Mouse (Mus musculus): ENCODE results near the gene Olfr988. TPM values are rescaled to one million over a fixed set of nuclear protein-coding genes. Genes with fewer than 3 reads are reported as not detected.
"Not testable (repeated sequence)": the region's sequence is repeated elsewhere in the genome, so short reads cannot be mapped to it uniquely, and the experiment has no call there.

The Olfr988 gene
- polyA plus RNA-seq (2015; fragmentation: Nextera tagmentation; extraction: Ambion mirVana): not detected in 2 replicates

DNA sequence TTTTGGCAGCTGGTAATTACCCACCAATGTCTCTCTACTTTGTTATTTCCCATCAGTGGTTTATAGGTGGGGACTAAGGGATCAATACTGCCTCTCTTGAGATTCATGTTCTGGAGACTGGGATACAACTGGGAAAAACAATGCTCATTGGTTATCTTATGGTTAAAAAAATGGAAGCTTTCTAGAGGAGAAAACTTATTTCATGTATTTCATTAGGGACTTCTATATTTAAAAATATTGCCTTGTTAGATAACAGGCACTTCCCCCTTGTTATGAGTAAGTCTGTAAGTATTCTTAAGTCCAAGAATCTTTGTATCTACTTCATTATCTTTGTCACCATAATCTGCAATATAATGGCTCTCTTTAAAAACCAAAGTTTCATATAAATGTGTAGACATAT, at the start of gene Olfr988:
Gene Olfr988 (minus strand): TSS at position 101 of the 400 bp plus-strand sequence.
- DNase-seq: not testable (repeated sequence)

DNA sequence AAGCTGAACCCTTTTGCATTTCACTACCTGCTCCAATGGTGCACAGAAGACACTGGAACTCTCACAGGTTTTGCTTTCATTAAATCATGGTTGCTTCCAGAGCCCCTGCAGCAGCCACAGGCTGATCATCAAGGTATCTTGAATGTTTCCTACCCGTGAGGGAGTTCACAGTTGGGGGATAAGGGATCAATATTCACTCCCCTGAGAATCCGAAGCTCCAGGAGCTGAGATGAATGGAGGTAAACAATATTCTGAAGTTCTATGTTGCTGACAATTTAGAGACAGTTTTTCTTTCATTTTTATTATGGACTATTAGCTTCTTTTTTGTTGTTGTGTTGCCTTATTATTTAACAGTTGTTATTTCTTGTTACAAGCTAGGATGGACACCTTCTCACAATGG, 46.3 kb upstream of the Olfr988 start, which contains the start of gene Olfr992:
Gene Olfr992 (minus strand): TSS at position 101 of the 400 bp plus-strand sequence.
- TF ChIP-seq CTCF (IDR thresholded peaks at IDR 0.05; ENCODE audit: low read depth) (no peak), EP300 (IDR thresholded peaks at IDR 0.05; ENCODE audit: low read depth) (no peak)
- WGBS (ENCODE audit: insufficient replicate concordance): 39% methylated on average over 2 of the region's 2 CpGs
- Histone ChIP-seq H3K36me3 (replicated peaks; ENCODE audit: insufficient read depth, low read length) (no peaks in the 10 kb centered on the region), H3K9ac (replicated peaks) (no peak within 1 kb of the TSS), H3K27ac (ENCODE audit: low read depth) (no peak within 1 kb of the TSS), H3K4me3 (ENCODE audit: low read depth, low read length) (no peak within 1 kb of the TSS), H3K9me3 (ENCODE audit: low read length) (no peaks in the 10 kb centered on the region), H3K27me3 (ENCODE audit: insufficient read depth, low read length) (no peaks in the 10 kb centered on the region), H3K4me2 (ENCODE audit: low read depth, low read length) (no peak within 1 kb of the TSS), H3K4me1 (ENCODE audit: insufficient read depth) (no peaks in the 10 kb centered on the region)
- no peak for ATAC-seq
- DNase-seq: no peak

More for the DNA sequence above, at the start of gene Olfr988:
- not testable (repeated sequence) for H3K36me3 ChIP-seq (replicated peaks; ENCODE audit: insufficient read depth, low read length); ATAC-seq; H3K27me3 ChIP-seq (ENCODE audit: insufficient read depth, low read length); H3K9me3 ChIP-seq (ENCODE audit: low read length); H3K4me1 ChIP-seq (ENCODE audit: insufficient read depth); H3K27ac ChIP-seq (ENCODE audit: low read depth); H3K4me2 ChIP-seq (ENCODE audit: low read depth, low read length); H3K4me3 ChIP-seq (ENCODE audit: low read depth, low read length); H3K9ac ChIP-seq (replicated peaks)

DNA sequence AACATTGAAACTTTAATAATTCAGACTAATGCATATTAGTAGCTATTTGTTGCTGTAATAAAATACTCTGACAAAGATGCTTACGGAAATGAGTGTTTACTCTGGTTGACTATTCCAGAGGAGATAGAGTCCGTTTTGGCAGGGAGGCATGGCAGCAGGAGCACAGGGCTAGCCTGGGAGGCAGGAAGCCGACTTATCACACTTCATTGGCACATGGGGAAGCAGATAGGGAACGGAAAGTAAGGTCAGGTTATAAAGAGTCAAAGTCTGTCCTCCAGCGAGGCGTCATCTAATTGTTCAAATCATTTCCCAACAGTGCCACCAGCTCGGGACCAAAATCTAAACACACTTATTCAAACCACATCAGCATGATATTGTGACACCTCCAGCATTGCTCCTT, 23.1 kb downstream of the Olfr988 start:
- Histone ChIP-seq H3K36me3 (replicated peaks; ENCODE audit: insufficient read depth, low read length) (no peaks in the 10 kb centered on the region), H3K9ac (replicated peaks) (no peak overlapping the region), H3K4me1 (ENCODE audit: insufficient read depth) (no peaks in the 10 kb centered on the region), H3K4me2 (ENCODE audit: low read depth, low read length) (no peak overlapping the region), H3K4me3 (ENCODE audit: low read depth, low read length) (no peak overlapping the region), H3K9me3 (ENCODE audit: low read length) (no peaks in the 10 kb centered on the region), H3K27me3 (ENCODE audit: insufficient read depth, low read length) (no peaks in the 10 kb centered on the region), H3K27ac (ENCODE audit: low read depth) (no peak overlapping the region)
- 43% methylated on average over 7 of the region's 7 CpGs for WGBS (ENCODE audit: insufficient replicate concordance)
- no peak for DNase-seq
- TF ChIP-seq EP300 (IDR thresholded peaks at IDR 0.05; ENCODE audit: low read depth): no peak
- TF ChIP-seq CTCF (IDR thresholded peaks at IDR 0.05; ENCODE audit: low read depth): no peak
- no peak for ATAC-seq

DNA sequence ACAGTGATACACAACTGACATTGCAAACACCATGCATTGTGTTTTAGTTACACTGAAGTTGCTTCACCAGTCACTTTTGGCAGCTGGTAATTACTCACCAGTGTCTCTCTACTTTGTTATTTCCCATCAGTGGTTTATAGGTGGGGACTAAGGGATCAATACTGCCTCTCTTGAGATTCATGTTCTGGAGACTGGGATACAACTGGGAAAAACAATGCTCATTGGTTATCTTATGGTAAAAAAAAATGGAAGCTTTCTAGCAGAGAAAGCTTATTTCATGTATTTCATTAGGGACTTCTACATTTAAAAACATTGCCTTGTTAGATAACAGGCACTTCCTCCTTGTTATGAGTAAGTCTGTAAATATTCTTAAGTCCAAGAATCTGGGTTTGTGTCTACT, 23.8 kb downstream of the Olfr988 start, which contains the start of gene Olfr987:
Gene Olfr987 (minus strand): TSS at position 101 of the 400 bp plus-strand sequence.
- not testable (repeated sequence) for H3K4me1 ChIP-seq (ENCODE audit: insufficient read depth); H3K4me3 ChIP-seq (ENCODE audit: low read depth, low read length); H3K27me3 ChIP-seq (ENCODE audit: insufficient read depth, low read length); H3K9ac ChIP-seq (replicated peaks); H3K9me3 ChIP-seq (ENCODE audit: low read length); H3K36me3 ChIP-seq (replicated peaks; ENCODE audit: insufficient read depth, low read length); DNase-seq; H3K4me2 ChIP-seq (ENCODE audit: low read depth, low read length); ATAC-seq; H3K27ac ChIP-seq (ENCODE audit: low read depth)

DNA sequence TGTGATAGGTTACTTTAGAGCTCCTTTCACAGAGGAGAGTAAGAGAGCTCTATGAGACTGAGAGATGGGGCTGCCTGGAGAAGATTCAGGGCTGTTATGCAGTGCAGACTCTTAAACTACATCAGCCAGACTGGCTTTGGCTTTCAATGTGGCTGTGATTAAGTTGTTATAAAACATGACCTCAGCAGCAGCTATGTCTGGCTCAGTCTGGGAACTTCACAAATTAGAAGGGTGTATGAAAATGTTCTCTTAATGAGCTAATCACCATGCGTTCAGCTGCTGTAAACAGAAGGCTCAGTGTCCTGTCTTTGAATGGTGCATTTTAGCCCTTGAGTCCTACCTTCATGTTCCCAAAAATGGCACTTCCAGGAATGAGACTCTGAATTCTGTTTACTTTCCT, 43.9 kb downstream of the Olfr988 start:
- H3K4me3 ChIP-seq (ENCODE audit: low read depth, low read length): no peak overlapping the region
- no peak for ATAC-seq

More for the DNA sequence above, 43.9 kb downstream of the Olfr988 start:
- Histone ChIP-seq H3K4me1 (ENCODE audit: insufficient read depth) (no peaks in the 10 kb centered on the region), H3K9me3 (ENCODE audit: low read length) (no peaks in the 10 kb centered on the region), H3K9ac (replicated peaks) (no peak overlapping the region), H3K36me3 (replicated peaks; ENCODE audit: insufficient read depth, low read length) (no peaks in the 10 kb centered on the region), H3K27ac (ENCODE audit: low read depth) (no peak overlapping the region), H3K4me2 (ENCODE audit: low read depth, low read length) (no peak overlapping the region), H3K27me3 (ENCODE audit: insufficient read depth, low read length) (no peaks in the 10 kb centered on the region)
- TF ChIP-seq EP300 (IDR thresholded peaks at IDR 0.05; ENCODE audit: low read depth): no peak
- TF ChIP-seq CTCF (IDR thresholded peaks at IDR 0.05; ENCODE audit: low read depth): no peak
- WGBS (ENCODE audit: insufficient replicate concordance): 67% methylated on average over 1 of the region's 1 CpGs
- DNase-seq: no peak

Other genes starting within 250 kb of the Olfr988 start
- 2.3 and 2.5 TPM in 2 replicates for gene Aplnr, start 227.0 kb downstream of the Olfr988 start, polyA plus RNA-seq (2015; fragmentation: Nextera tagmentation; extraction: Ambion mirVana)
- 0.06 and 0.08 TPM in 2 replicates for gene Lrrc55, start 166.0 kb downstream of the Olfr988 start, polyA plus RNA-seq (2015; fragmentation: Nextera tagmentation; extraction: Ambion mirVana)
- not detected in 2 replicates for gene Olfr987, start 23.9 kb downstream of the Olfr988 start, polyA plus RNA-seq (2015; fragmentation: Nextera tagmentation; extraction: Ambion mirVana)
- not detected in 2 replicates for gene Olfr992, start 46.2 kb upstream of the Olfr988 start, polyA plus RNA-seq (2015; fragmentation: Nextera tagmentation; extraction: Ambion mirVana)
- gene Olfr993, start 51.6 kb upstream of the Olfr988 start, polyA plus RNA-seq (2015; fragmentation: Nextera tagmentation; extraction: Ambion mirVana): not detected in 2 replicates
- gene Olfr994, start 73.2 kb upstream of the Olfr988 start, polyA plus RNA-seq (2015; fragmentation: Nextera tagmentation; extraction: Ambion mirVana): not detected in 2 replicates
- not detected in 2 replicates for gene Olfr995, start 80.4 kb upstream of the Olfr988 start, polyA plus RNA-seq (2015; fragmentation: Nextera tagmentation; extraction: Ambion mirVana)
- gene 4833423E24Rik, start 155.8 kb upstream of the Olfr988 start, polyA plus RNA-seq (2015; fragmentation: Nextera tagmentation; extraction: Ambion mirVana): not detected in 2 replicates
- gene Olfr996, start 216.0 kb upstream of the Olfr988 start, polyA plus RNA-seq (2015; fragmentation: Nextera tagmentation; extraction: Ambion mirVana): not detected in 2 replicates
- not detected in 2 replicates for gene Olfr998, start 225.7 kb upstream of the Olfr988 start, polyA plus RNA-seq (2015; fragmentation: Nextera tagmentation; extraction: Ambion mirVana)
- gene Olfr1000, start 248.7 kb upstream of the Olfr988 start, polyA plus RNA-seq (2015; fragmentation: Nextera tagmentation; extraction: Ambion mirVana): not detected in 2 replicates